In the genomic region with DNA sequence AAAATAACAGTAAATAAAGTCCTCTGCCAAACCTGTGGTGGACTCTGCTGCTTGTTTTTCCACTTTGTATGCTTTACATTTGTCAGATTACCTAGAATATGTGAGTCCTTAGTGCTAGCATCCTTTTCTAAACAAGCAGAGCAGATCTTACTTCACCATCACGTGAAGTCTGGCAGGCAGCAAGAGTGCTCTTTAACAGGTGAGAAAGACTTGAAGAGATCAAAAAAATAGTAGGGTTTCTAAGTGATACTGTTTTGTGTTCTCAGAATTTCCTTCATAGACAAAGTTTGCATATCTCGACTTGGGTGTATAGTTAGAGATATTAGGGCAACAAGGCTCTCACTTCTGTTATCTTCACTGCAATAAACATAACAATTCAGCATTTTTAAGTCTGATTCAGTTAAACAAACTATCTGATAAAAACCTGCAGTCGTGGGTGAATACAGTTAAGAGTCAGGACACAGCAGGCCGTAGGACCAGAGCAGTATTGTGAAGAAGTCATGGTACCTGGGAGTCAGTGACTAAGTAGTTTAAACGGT, we compare ENCODE assay signal across 21 mouse cellular contexts. TPM values are rescaled to one million over a fixed set of nuclear protein-coding genes. Genes with fewer than 3 reads are reported as not detected.
"Had no signal": no experiment of that assay in that cellular context is flagged by ENCODE, and none has a peak within 500 bp of the region (broad histone marks: within the 10 kb centered on the region; RNA-seq: fewer than 3 reads in every experiment).

No protein-coding gene starts in this region.

- DNase-seq: kidney, adult 11 months; kidney, postnatal 10 days; left cerebral cortex, postnatal 4 days; lung, adult 18-20 months; retina, postnatal 1 day; right cerebral cortex, postnatal 4 days; spleen, adult 18-20 months; thymus, adult 2 months; thymus, postnatal 25 days had no signal

- H3K27ac ChIP-seq: limb, embryonic 13.5 days; neural tube, embryonic 13.5 days had no signal

- H3K9ac ChIP-seq: limb, embryonic 13.5 days; neural tube, embryonic 13.5 days had no signal

- H3K9me3 ChIP-seq: limb, embryonic 13.5 days; neural tube, embryonic 13.5 days had no signal

- H3K4me2 ChIP-seq: limb, embryonic 13.5 days; midbrain, embryonic 11.5 days; neural tube, embryonic 13.5 days had no signal

- H3K27me3 ChIP-seq: limb, embryonic 13.5 days; neural tube, embryonic 13.5 days had no signal

- ATAC-seq: midbrain, embryonic 16.5 days had no signal

- H3K4me3 ChIP-seq: limb, embryonic 13.5 days; neural tube, embryonic 13.5 days had no signal

RNA-seq across cellular contexts. Expression of a gene that starts 15.7 kb away (rescaled TPM):
- polyA plus RNA-seq: stomach, embryonic 14.5 days had no signal

RNA-seq across cellular contexts. Expression of a gene that starts 42.7 kb away (rescaled TPM):
- total RNA-seq: layer of hippocampus, adult 8-10 months; layer of hippocampus, postnatal 14 days; left cerebral cortex, adult 18-20 months; left cerebral cortex, postnatal 10 days; left cerebral cortex, postnatal 4 days had no signal
- polyA plus RNA-seq: kidney, embryonic 14.5 days; limb, embryonic 13.5 days; lung, embryonic 16.5 days; midbrain, embryonic 11.5 days; midbrain, embryonic 16.5 days; neural tube, embryonic 13.5 days; stomach, embryonic 14.5 days; urinary bladder, adult 2 months had no signal

RNA-seq across cellular contexts. Expression of a gene that starts 49.8 kb away (rescaled TPM):
- polyA plus RNA-seq: midbrain, embryonic 11.5 days; midbrain, embryonic 16.5 days; neural tube, embryonic 13.5 days had no signal
